Mouse (Mus musculus) urinary bladder, postnatal 14 days (tissue): ENCODE measurements around the gene Zfp54.
"Not testable (repeated sequence)": the region's sequence is repeated elsewhere in the genome, so short reads cannot be mapped to it uniquely, and the experiment has no call there.

ENCODE experiments used
- DNase-seq: peaks from one replicate; pipeline ENCODE4 v3.0.0; 2021; ENCODE audit warnings: low spot score

Gene Zfp54

DNA sequence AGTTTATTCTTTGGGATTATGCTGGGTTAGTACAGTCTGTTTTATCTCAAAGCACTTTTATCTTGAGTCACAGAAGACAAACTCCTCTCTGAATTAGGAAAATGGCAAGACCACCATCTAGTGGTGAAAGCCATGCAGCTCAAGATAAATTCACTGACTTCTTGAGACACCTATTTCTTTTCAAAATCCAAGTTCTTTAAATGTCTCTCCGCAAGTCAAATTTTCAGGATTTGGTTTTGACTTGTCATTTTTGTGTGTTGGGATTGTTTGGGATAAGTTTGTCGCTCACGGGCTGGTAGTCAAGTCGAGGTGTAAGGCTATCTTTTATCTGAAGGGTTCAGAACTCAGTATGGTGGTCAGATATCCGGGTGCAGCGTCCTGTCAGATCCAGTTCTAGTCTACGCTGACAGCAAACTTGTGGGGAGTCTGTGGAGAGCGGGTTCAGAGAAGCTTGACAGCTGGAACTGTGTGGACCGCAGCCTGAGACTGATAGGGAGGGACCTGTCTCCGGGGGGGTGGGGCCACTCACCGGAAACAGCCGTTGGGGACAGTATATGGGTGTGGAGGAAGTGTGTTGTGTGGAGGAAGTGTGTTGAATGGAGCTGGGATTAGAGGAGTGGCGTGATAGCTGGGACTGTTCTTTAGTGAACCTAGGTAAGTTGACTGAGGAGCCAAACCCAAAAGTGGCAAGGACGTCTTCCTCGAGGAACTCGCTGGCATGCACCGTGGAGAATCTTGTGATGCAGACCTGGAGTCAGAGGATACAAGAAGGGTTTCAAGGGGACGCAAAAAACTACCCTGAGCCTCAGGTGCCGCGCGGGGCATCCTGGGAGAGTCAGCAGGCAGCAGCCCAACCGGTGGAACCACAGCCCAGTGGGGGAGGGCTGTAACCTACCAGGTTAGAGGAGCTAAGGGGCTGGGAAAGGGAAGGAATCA, at the start of gene Zfp54:
Gene Zfp54, plus strand, starts transcription at position 564 of the 936 bp plus-strand sequence.
- DNase-seq, result peak; percentile 80

DNA sequence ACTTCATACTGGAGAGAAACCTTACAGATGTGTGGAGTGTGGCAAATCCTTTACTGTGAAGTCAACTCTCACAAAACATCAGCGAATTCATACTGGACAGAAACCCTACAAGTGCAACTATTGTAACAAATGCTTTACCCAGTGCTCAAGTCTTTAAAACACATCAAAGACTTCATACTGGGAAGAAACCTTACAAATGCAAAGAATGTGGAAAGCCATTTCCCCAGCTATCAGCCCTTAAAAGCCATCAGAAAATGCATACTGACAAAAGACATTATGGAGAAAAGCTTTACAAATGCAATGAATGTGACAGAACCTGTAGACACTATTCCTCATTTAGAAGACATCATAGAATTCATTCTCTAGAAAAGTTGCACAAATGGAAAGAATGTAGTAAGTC, 47.7 kb upstream of the Zfp54 start:
- DNase-seq, result no peak

DNA sequence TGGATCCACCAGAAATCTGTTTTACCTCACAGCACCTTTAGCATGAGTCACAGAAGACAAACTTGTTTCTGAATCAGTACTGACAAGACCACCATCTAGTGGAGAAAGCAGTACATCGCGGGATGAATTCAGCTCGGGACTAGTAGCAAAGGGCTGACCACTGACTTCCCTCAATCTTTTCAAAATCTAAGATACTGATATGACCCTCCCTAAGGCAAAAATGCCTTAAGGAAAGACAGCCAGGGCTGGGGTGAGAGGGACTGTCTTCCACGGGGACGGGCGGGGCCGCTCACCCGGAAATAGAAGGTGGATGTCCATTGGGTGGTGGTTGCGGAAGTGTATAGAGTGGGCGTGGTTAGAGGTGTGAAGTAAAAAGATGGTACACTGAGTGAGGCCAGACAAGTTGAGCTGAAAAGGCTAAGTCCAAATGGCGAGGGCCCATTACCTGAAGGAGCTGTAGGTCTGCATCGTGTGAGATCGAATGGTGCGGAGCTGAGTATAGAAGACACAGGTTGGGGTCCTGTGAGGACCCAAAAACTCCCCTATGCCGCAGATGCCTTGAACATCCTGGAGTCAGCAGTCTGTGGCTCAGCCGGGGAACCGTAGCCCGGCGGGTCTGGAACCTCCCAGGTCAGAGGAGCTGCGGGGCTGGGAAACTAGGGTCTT, 39.5 kb upstream of the Zfp54 start, which contains the start of gene Zfp677:
Gene Zfp677, plus strand, starts transcription at position 358 of the 666 bp plus-strand sequence.
- DNase-seq, result peak; percentile 75

DNA sequence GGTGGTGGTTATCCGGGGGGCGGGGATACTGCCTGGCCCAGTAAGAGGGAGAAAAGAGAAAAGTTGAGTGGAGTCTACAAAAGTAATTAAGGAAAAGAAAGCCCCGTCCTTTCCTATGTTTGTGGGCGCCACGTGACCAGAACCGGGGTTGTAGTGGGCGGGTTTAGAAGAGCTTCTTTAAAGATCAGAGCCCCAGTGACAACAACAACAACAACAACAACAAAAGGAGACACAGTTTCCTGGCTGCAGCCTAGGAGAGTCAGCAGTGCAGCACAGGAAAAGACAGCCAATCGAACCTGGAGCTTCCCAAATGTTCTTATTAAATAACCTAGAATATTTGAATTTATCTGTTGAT, 39.0 kb upstream of the Zfp54 start:
- no peak for DNase-seq

DNA sequence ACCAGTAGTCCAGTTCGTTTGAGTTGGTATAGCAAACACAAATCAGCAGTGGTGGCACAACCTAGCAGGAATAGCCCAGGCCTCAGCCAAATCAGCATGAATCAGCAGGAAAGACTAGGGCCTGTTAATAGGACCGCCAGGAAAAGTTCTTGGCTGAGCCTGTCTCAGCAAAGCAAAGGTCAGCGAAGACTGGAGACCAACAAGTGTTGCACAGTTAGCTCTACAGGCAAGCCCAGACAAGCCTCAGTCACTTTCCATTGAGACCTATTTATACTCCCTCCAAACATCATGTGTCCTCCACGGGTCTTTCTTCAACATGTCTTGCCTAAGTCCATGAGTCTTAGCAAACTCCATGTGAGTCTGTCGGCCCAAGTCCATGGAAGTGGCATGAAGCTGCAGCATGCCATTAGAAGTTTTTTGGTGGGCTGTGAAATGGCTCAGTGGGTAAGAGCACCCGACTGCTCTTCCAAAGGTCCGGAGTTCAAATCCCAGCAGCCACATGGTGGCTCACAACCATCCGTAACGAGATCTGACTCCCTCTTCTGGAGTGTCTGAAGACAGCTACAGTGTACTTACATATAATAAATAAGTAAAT, 15.9 kb downstream of the Zfp54 start:
- peak; percentile 11 for DNase-seq

DNA sequence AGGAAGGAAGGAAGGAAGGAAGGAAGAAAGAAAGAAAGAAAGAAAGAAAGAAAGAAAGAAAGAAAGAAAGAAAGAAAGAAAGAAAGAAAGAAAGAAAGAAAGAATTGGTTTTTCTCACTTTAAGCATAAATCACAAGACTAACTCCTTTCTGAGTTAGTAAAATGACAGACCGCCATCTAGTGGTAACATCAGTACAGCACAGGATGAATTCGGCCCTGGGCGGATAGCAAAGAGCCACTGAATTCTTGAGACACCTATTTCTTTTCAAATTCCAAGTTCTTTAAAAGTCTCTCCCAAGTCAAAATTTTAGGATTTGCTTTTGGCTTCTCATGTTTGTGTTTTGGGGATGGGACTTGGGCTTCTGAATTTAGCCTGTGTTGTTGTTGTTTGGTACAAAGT, 26.6 kb downstream of the Zfp54 start:
- peak; percentile 79 for DNase-seq

DNA sequence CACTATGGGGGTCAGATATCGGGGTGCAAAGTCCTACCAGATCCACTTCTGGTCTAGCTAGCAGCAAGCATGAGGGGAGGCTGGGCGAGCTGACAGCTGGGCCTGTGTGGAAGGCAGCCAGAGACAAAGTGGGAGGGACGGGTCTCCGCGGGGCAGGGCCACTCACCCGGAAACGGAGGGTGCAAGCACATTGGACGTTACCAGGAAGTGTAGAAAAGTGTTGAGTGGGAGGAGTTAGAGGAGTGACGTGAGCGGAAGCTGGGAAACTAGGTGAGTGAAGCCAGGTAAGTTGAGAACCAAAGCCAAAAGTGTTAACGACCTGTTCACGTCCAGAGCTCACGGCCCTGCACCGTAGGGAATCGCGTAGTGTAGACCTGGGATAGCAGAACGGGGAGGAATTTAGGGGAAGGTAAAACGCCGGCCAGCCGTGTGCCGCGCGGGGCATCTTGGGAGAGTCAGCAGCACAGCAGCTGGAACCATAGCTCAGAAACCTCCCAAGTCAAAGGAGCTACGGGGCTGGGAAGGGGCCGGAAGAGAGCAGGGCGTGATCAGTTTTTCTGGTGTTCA, 27.2 kb downstream of the Zfp54 start, which contains the start of gene Zfp51:
Gene Zfp51, plus strand, starts transcription at position 237 of the 567 bp plus-strand sequence.
- DNase-seq, result peak; percentile 95

DNA sequence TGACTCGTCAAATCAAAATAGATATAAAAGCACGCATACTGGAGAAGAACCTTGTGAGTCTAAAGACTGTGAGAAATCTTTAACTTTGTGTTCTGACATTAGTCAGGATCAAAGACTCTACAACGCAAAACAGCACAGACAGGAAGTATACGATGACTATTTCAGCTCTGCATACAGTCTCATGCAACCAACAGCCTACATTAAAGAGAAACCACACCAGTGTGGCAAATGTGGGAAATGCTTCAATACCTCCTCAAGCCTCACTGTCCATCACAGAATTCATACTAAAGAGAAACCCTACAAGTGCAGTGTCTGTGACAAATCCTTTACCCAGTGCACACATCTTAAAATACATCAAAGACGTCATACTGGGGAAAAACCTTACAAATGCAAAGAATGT, 40.5 kb downstream of the Zfp54 start:
- DNase-seq, result no peak

DNA sequence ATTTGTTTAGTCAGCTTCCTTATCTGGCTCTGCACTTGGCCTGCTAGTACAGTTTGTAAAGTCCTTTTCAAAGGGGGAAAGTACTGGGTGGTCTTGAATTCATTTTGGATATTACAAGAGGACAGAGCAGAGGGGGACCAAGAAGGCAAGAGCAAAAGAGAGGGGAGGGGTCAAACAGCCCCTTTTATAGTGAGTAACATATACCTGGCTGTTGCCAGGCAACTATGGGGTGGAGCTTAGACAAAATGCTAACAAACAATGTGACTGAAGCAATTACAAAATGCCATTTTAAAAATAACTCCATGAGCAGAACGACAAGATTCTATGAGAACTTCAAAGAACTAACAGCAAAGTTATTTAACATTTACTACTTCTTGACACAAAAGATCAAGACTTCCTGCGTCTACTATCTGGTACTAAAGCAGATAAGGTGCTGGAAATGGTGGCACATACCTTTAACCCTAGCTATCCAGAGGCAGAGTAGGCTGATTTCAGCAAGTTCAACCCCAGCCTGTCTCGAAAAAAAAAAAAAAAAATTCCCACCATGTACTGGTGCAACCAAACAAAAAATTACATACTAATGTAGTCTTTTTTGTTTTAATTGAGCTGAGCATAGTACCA, 49.1 kb downstream of the Zfp54 start:
- DNase-seq, result no peak

DNA sequence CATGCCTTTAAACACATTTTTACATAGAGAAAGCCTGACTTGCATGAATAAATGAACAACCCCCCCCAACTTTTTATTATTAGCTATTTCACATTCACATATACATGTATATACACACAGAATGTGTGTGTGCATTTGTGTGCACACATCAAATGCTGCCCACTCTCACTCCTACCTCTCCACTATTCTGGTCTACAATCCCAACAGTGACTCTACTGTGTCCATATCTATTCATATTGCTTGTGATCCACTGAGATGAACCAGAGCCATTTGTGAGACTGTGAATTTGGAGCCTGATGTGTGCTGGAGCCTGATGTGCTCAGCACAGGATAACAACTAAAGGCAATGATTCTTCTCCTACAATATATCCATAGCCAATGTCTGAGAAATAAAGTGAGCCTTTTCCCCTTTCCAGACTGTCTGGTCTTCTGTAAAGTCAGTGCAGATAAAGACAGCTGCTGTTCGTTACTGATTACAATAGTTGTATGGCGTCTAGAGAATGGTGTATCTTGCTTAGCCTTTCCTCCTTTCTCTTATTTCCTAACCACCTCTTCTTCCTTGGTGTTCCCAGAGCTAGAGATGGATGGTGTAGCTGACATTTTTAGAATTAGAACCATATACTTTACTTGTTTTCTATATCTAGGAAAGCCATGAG, 49.8 kb downstream of the Zfp54 start:
- no peak for DNase-seq

DNA sequence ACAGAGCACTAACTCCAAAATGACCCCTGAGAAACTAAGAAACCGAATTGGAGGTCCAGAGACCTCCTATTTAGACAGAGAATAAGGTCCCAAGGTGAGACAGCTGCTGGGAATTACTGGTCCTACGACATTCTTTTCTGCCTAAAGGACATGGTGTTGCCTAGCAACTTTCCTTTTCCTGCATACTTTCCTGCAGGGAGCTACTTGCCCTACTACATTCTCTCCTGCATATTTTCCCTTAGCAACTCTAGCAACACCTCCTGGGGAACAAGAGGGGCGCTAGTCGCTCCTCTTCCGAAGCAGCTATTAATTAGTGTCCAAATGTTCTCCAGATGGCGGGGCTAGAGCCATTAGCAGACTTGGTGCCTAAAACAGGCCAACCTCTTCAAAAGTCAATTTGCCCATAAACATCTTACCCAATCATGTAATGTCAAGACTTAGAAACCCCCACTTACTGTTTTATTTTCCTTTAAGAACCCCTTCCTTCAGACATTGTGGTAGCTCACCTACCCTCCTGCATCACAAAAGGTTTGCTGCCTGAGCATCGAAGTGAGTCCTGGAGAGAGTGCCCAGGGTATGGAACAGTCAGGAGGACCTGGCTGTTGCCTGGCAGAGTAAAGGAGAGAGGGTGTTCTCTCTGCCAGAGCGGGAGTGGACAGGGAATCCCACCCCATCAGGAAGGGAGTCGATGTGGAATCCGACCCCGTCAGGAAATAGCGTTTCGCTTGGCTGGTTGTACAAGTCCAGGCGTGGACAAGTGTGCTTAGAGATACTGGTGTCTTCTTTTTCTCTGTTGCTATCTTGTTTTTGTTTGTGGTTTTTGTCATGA, 50.5 kb downstream of the Zfp54 start:
- DNase-seq, result no peak

DNA sequence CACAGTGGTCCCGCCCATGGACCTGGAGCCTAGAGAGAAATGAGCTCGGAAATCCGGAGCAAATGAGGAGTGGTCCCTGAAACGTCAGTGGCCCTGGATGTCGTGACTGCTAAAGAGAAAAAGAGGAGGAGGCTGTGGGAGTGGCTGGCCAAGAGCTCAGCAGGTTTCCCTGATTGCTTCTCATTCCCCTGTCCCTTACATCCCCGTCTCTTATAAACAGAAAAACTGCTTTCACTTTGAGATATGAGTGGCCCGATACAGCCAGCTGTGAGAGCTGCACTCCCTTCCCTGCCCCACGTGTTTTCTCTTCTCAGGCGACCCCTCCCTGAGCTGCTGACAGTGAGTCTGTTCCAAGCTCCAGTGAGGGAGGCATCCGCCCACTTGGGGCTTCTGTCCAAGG, 51.7 kb downstream of the Zfp54 start:
- DNase-seq, result not testable (repeated sequence)

DNA sequence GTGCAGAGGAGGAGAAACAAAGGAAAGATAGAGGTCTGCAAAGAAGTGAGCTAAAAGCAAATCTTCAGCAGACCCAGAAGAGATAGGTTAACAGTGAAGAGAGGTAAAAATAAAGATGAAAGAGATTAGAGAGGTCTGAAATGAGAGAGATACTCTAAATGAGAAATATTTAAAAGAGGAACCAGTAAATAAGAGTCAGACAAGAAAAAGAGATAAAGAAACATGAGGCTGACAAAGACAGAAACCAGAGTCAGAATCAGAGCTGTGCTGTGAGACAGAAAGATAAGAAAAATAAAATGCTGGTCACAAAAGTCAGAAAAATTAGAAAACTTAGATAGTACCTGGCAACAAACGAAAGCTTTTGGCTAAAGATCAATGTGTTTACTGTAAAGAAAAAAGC, 52.3 kb downstream of the Zfp54 start:
- DNase-seq, result not testable (repeated sequence)

DNA sequence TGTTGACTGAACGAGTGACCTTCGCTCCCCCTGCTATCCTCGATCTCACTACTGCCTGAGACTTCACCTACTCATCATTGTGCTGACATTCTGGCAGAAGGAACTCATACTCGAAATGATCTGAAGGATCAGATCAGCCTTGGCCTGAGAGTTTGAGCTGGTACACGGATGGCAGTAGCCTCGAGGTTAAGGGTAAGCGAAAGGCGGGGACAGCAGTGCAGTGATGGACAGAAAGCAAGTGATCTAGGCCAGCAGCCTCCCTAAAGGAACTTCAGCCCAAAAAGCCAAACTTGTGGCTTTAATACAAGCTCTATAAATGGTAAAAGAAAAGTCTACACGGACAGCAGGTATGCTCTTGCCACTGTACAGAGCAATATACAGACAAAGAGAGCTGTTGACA, 53.3 kb downstream of the Zfp54 start:
- DNase-seq, result not testable (repeated sequence)

DNA sequence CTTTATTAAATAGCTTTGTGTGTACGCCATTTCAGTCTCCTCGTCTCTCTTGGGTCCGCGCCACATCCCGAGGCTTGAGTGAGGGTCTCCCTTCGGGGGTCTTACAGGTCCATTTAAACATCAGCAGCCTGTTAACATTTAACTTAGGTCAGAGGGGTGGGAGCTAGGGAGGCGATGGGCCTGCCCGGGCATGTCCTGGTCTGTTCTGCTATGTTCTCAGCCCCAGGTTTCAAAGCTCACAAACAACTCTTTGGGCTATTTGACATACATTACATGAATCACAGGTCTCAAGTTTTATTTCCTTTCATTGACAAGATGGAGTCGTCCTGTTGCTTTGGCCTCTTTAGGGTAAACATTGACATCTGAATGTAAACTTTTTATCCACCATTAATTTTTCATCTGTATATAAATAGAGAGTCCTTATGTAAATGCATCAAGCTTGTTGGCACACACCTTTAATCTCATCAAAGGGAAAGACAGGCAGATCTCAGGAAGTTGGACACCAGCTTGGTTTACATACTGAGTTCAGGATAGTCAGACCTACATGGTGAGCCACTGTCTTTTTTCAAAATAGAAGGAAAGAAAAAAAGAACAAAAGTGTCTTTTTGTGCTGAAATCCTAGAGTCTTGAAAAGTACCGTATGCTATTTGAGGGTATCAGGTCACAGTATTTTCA, 55.2 kb downstream of the Zfp54 start:
- not testable (repeated sequence) for DNase-seq
